Mouse (Mus musculus): ENCODE data around the gene Manba.

GRCm38 (mm10) chr3:135475025-135475424 is 10.4 kb upstream of the Manba start:
- no peak for TF ChIP-seq CTCF (IDR thresholded peaks at IDR 0.05; ENCODE audit: low read depth, low read length)
- TF ChIP-seq POLR2AphosphoS5 (IDR thresholded peaks at IDR 0.05; ENCODE audit: insufficient replicate concordance, low read depth, low read length) = no peak
- no peak for TF ChIP-seq TAL1 (conservative IDR thresholded peaks at IDR 0.05; ENCODE audit: low read depth, low read length)
- TF ChIP-seq GATA1 (IDR thresholded peaks at IDR 0.05; ENCODE audit: borderline replicate concordance, low read length) = no peak
